28 mouse cellular contexts compared by ENCODE assay signal in genomic region chr16:67162211-67162790, GRCm38 (mm10).
DNase-seq lines count a peak whose midpoint lies in the region; ATAC-seq and TF ChIP-seq lines count a peak whose summit lies in the region.
"Had no signal": no experiment of that assay in that cellular context is flagged by ENCODE, and none has a peak within 500 bp of the region (broad histone marks: within the 10 kb centered on the region; RNA-seq: fewer than 3 reads in every experiment).

No protein-coding gene starts in this region.

- H3K36me3 ChIP-seq in hindbrain, embryonic 11.5 days (ENCODE audit: control insufficient read depth, insufficient read depth, low read length): no peaks in the 10 kb centered on the region
- H3K36me3 ChIP-seq in hindbrain, embryonic 10.5 days: no peaks in the 10 kb centered on the region
- H3K36me3 ChIP-seq: embryonic facial prominence, embryonic 12.5 days; embryonic facial prominence, embryonic 15.5 days; forebrain, embryonic 15.5 days; heart, embryonic 15.5 days; hindbrain, embryonic 13.5 days; intestine, embryonic 15.5 days had no signal

- DNase-seq in hindbrain, embryonic 11.5 days (ENCODE audit: low spot score): no peak
- DNase-seq in hindbrain, embryonic 10.5 days (ENCODE audit: low spot score): no peak
- DNase-seq in brain, embryonic 14.5 days (ENCODE audit: low read depth): peak; percentile 31
- DNase-seq in embryo, embryonic 10.5 days (ENCODE audit: low spot score): peak; percentile 35
- DNase-seq in forelimb bud, embryonic 11.5 days (ENCODE audit: low read depth, low spot score): peak; percentile 39
- no peak for DNase-seq in liver
- no peak for DNase-seq in thymus, adult 18-20 months
- DNase-seq: adrenal gland, adult 2 months; adrenal gland, postnatal 14 days; cerebellum, adult 11-12 months; cerebellum, adult 8-10 months; cerebellum, postnatal 10 days; cerebellum, postnatal 36 days; gastrocnemius, adult 2 months; gastrocnemius, postnatal 14 days; heart, adult 11 months; heart, postnatal 10 days; heart, postnatal 4 days; kidney, adult 11 months had no signal

- WGBS in hindbrain, embryonic 11.5 days: 32% methylated on average over 6 of the region's 6 CpGs
- WGBS in hindbrain, embryonic 10.5 days: 31% methylated on average over 6 of the region's 6 CpGs

- H3K9me3 ChIP-seq in hindbrain, embryonic 11.5 days (ENCODE audit: control insufficient read depth, low read length): no peaks in the 10 kb centered on the region
- no peaks in the 10 kb centered on the region for H3K9me3 ChIP-seq in hindbrain, embryonic 10.5 days
- H3K9me3 ChIP-seq: embryonic facial prominence, embryonic 12.5 days; embryonic facial prominence, embryonic 15.5 days; forebrain, embryonic 15.5 days; heart, embryonic 15.5 days; hindbrain, embryonic 13.5 days; intestine, embryonic 15.5 days had no signal

- H3K4me1 ChIP-seq in hindbrain, embryonic 11.5 days (replicated peaks; ENCODE audit: control insufficient read depth, insufficient read depth, low read length): no peaks in the 10 kb centered on the region
- peaks cover 4% of the 10 kb centered on the region; the same call in 1 of the 2 replicates for H3K4me1 ChIP-seq in hindbrain, embryonic 10.5 days (replicated peaks)
- H3K4me1 ChIP-seq: embryonic facial prominence, embryonic 12.5 days; embryonic facial prominence, embryonic 15.5 days; forebrain, embryonic 15.5 days; heart, embryonic 15.5 days; hindbrain, embryonic 13.5 days; intestine, embryonic 15.5 days had no signal

- H3K27me3 ChIP-seq in hindbrain, embryonic 11.5 days (ENCODE audit: control insufficient read depth, insufficient read depth, low read length): no peaks in the 10 kb centered on the region
- no peaks in the 10 kb centered on the region for H3K27me3 ChIP-seq in hindbrain, embryonic 10.5 days (ENCODE audit: insufficient read depth, poor library complexity, severe bottlenecking)
- H3K27me3 ChIP-seq: embryonic facial prominence, embryonic 12.5 days; embryonic facial prominence, embryonic 15.5 days; forebrain, embryonic 15.5 days; heart, embryonic 15.5 days; hindbrain, embryonic 13.5 days; intestine, embryonic 15.5 days had no signal

- no peak for TF ChIP-seq CTCF in brain, embryonic 14.5 days (IDR thresholded peaks at IDR 0.05; ENCODE audit: borderline replicate concordance, extremely low read depth, insufficient read depth, insufficient read length)

- peak; percentile 74 for ATAC-seq in hindbrain, embryonic 11.5 days (ENCODE audit: low FRiP score)
- ATAC-seq: CD4-positive, CD25-positive, alpha-beta regulatory T cell, adult 4 months; forebrain, embryonic 15.5 days; hindbrain, embryonic 16.5 days; intestine, embryonic 15.5 days had no signal

- no peak for TF ChIP-seq POLR2A in brain, embryonic 14.5 days (IDR thresholded peaks at IDR 0.05; ENCODE audit: borderline replicate concordance, extremely low read depth, insufficient read depth, insufficient read length, poor library complexity, severe bottlenecking)

- no peak overlapping the region for H3K4me3 ChIP-seq in hindbrain, embryonic 11.5 days (ENCODE audit: low read depth, low read length)
- H3K4me3 ChIP-seq in hindbrain, embryonic 10.5 days: no peak overlapping the region
- H3K4me3 ChIP-seq: embryonic facial prominence, embryonic 12.5 days; embryonic facial prominence, embryonic 15.5 days; forebrain, embryonic 15.5 days; gastrocnemius, adult 2 months; heart, embryonic 15.5 days; hindbrain, embryonic 13.5 days; intestine, embryonic 15.5 days had no signal

- no peak overlapping the region for H3K9ac ChIP-seq in hindbrain, embryonic 11.5 days (ENCODE audit: low read depth, low read length)
- H3K9ac ChIP-seq: embryonic facial prominence, embryonic 12.5 days; embryonic facial prominence, embryonic 15.5 days; forebrain, embryonic 15.5 days; heart, embryonic 15.5 days; hindbrain, embryonic 13.5 days; intestine, embryonic 15.5 days had no signal

- H3K4me2 ChIP-seq in hindbrain, embryonic 11.5 days (replicated peaks; ENCODE audit: low read depth, low read length): no peak overlapping the region
- H3K4me2 ChIP-seq: embryonic facial prominence, embryonic 12.5 days; embryonic facial prominence, embryonic 15.5 days; forebrain, embryonic 15.5 days; heart, embryonic 11.5 days; heart, embryonic 15.5 days; hindbrain, embryonic 13.5 days; intestine, embryonic 15.5 days had no signal

- no peak overlapping the region for H3K27ac ChIP-seq in hindbrain, embryonic 11.5 days (ENCODE audit: low read depth, low read length)
- H3K27ac ChIP-seq in hindbrain, embryonic 10.5 days: no peak overlapping the region
- H3K27ac ChIP-seq: embryonic facial prominence, embryonic 12.5 days; embryonic facial prominence, embryonic 15.5 days; forebrain, embryonic 15.5 days; gastrocnemius, adult 2 months; heart, embryonic 15.5 days; hindbrain, embryonic 13.5 days; intestine, embryonic 15.5 days had no signal

Comparison
In these comparisons a context has a peak if more than half of its experiments do, and no peak if none do; other contexts are left out.
1. DNase-seq: peak in brain, embryonic 14.5 days (single experiment), embryo, embryonic 10.5 days (single experiment) and forelimb bud, embryonic 11.5 days (single experiment); none in hindbrain, embryonic 11.5 days (single experiment), hindbrain, embryonic 10.5 days (single experiment), liver (single experiment) and thymus, adult 18-20 months (0 of 2).